Mouse (Mus musculus) right cerebral cortex, postnatal 10 days (tissue): Measurements from ENCODE around the gene Chdh.

Experiments used
- DNase-seq, 2 experiments: peaks; one replicate each; pipeline ENCODE4 v3.0.0; 2021; ENCODE audit warnings: low spot score in 2 of 2

The Chdh gene

DNA sequence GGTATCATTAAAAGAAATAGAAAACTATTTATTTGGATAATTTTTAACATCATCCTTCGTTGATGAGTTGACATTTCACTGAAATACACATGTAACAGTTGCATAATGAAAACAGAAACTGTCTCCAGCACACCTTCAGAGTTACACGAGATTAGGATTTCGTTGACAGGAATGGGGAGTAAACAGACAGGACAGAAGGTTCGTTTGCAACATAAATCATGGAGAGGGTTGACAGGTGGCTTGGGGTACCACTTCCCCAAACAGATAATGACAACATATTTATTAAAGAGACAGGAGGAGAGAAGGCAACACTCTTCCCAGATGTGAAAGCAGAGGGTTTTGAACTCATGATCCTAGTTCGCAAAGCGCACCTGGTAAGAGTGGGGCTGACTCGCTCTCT lies 46.1 kb downstream of the Chdh start:
- DNase-seq, result no peak

DNA sequence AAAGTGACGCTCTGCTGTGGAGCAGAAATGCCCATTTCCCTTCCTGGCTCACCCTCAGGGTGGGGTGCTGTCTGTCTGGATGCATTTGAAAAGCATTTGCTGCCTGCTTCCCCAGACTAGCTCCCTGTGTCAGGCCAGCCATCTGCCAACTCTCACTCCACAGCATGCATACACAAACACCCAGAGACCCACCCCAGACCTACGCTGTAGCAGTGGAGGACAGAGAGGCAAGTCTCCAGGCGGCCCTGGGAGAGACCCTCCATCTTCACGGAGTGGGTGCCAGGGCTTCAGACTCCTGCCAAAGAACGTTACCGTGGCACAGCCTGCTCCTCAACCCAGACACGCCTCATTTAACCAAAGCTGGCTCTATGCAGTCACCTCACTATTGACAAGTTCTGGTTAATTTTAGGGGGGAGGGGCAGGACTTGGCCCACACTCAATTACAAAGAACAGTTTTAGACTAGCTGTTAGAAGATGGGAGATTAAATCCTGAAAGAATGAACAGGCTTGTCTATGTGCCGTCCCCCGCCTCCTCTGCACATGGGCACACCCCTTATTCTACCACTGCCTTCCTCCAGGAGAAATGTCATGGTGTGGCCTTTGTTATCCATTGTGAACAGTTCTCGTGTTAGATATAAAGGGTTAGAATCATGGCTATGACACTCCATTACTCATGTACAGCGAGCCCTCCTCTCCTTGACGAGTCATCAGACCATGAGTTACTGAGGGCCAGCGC lies 47.4 kb downstream of the Chdh start:
- peak; percentile 75 to 80 for DNase-seq

DNA sequence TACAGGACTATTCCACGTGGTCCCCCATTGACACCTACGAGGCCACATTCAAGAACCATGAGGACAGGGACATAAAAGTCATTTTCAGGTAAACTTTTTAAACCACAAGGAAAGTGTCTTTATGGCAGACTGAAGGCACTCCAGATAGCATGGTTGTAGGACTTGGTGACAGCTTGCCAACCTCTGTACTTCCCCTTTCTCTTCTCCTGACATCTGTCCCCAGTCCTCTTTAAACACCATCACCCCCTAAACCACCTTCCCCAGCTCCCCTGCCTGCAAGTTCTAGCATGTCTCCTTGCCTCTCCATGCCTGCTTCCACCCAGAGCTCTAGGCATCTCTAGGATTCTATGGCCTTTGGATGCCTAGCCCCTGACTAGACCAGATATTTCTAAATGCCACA lies 56.0 kb downstream of the Chdh start:
- no peak for DNase-seq

DNA sequence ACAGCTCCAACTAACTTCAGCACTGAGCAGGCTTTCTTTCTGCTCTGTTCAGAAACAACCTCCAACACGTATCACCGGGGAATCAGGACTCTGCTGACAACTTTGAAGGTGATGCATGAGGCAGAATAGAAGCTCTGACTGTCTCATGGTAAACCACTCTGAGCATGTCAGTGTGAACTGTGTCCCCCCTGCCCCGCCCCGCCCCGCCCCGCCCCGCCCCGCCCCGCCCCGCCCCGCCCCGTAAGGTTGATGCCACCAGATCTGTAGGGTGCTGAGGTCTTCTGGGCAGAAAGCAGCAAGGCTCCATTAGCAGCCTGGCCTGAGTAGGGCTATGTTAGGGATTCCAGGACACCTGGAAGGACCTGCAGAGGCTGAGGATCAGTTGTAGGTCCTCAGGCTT lies 57.9 kb downstream of the Chdh start:
- DNase-seq, result no peak

DNA sequence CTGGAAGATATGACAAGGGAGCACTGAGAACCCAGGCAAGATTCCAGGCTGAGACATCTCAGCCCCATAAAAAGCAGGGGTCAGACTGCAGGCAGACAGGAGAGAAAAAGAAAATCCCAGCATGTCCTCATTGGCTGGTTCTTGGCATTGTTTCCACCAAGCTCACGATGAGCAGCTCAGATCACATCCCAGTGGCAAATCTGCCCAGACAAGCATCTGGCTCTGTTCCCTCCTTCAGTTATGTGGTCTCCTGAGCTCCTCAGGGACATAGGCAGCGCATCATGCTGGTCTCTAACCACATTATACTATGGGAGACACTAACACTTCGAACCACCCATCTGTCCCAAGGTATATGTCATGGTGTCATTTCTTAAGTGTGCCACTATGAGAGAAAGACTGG lies 59.7 kb downstream of the Chdh start:
- DNase-seq, result no peak

DNA sequence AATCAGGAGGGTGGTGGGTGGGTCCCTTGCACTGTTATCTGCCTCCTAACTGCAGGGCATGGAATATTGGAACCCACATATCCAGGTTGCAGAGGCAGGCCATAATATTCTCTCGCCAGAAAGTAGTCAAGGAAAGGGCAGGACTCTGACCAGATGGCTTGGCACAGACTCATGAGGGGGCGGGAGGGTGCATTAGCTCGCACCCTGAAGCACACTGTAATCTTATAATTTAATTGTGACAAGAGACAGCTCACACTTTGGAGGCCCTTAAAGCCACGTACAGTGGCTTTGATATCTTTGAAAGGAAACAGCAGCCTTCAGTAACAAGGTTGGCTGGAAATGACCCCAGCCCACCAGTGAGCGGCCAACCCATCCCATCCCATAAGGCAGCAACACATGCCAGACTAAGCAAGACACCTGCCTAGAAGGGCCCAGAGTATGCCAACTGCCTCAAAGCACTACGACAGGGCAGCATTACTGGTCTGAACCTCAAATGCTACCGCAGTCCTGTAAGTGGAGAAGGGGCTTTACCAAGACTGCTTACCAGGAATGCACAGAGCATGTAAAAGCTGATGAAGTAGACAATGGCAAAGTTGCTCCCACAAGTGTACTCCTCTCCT lies 66.6 kb downstream of the Chdh start:
- DNase-seq, result no peak

DNA sequence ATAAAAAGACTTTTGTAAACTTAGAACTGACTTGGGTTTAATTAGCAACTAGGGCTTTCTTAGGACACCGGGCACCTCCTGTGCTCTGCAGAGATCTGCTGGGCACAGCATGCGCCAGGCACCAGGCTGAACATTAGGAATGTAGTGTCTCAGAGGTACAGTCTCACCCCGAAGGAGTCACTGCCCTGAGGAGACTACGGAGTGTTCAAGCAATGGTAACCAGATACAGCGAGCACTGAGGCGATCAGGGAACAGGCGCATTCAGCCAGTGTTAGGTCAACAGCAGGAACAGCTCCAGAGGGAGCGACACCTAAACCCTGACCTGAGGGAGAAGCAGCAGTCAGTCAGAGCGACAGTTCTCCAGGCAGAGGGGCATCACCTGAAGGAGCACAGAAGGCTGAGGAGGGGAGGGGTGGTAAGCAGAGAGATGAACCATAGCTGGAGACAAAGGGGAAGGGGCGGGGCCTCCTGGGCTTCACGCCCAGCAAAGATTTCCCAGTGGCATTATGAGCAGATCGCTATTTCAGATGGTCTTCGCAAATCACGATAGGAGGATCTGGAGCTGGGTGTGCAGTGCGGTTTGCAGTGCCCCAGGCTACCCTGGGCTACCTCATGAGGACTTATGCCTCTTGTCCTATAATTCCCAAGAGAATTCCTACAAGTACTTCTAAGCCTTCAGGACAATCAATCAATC lies 69.4 kb downstream of the Chdh start:
- no peak for DNase-seq

DNA sequence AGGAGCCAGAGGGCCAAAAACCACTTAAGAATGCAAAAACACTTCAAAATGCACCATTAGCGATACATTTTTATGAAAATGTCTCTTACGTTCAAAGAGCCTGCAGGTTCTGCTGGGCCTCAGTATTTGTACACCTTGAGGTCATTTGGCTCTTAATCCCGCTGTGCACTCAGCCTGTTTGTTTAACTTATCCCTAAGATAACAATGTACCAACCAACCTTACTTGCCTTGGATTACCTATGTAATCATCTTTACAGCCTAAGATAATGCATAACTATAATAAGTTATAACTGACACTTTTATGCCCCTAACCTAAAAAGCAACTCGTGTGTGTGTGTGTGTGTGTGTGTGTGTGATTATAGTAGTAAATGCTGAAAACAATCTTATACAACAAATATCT lies 70.9 kb downstream of the Chdh start:
- no peak for DNase-seq
